Mouse (Mus musculus) effector memory CD4-positive, alpha-beta T cell, adult 5 months (primary cell): Measurements from ENCODE around the gene Zfp760. TPM values are rescaled to one million over a fixed set of nuclear protein-coding genes. Genes with fewer than 3 reads are reported as not detected.

Experiments
- polyA plus RNA-seq: library from polyadenylated mRNA; unstranded; fragments of 100-300 nt; shearing (Covaris generic); gene quantifications from one replicate; pipeline ENCODE4 v1.2.1, GENCODE M21; 2017

The Zfp760 gene
- polyA plus RNA-seq: 1.1 TPM

DNA sequence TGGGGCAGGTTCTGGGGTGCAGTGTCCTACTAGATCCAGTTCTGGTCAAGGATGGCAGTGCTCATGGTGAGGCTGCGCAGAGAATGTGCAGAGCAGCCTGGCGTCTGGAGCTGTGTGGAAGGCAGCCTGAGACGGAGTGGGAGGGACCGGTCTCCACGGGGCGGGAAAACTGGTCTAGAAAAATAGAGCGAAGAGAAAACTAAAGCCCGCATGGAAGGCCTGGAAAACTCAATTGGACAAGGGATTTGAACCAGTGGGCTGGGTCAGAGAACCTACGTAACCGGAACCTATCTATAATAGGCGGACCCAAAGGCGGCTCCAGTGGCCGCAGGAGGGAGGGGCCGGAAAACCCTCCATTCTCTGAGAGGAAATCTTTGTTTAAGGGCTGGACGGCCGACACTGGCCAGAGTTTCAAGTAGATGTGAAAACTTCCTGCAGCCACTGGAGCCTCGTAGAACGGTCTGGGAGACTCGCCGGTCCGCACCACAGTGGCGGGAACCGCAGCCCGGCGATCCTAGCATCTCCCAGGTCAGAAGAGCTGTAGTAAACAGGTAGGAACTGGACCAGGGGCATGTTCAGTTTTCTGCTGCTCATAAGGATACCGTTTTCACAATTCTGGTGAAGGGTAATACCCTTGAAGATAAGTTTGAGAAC is at the start of gene Zfp760:
Gene Zfp760, plus strand, starts transcription at position 399 of the 654 bp plus-strand sequence.

GRCm38 (mm10) chr17:21691560-21691959 is 16.0 kb upstream of the Zfp760 start, which contains the start of gene Gm10226:
Gene Gm10226, plus strand, starts transcription at chr17:21691860.

DNA sequence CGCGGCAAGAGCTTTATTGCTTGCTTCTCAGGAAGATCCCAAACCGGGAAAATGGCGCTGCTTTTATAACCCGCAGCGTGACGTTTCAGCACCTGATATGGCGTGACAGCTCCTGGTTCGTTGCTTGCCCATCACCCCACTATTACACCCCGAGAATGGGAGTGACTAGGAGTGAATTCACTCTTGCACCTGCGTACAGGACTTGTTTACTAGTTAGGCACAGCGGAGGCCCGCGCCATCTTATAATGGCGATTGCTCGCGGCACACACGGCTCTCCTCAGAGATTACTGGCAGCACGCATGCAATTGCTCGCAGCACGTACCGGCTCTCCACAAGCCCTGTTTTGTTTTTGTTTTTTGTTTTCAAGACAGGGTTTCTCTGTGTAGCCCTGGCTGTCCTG is 23.0 kb downstream of the Zfp760 start, which contains the start of gene Zfp229:
Gene Zfp229, plus strand, starts transcription at position 301 of the 400 bp plus-strand sequence.

Other genes with a start within 250 kb of the Zfp760 start
- gene Zfp53, start 218.7 kb upstream of the Zfp760 start, polyA plus RNA-seq: 66.9 TPM
- gene Zfp52, start 172.2 kb upstream of the Zfp760 start, polyA plus RNA-seq: 11.4 TPM
- 1.1 TPM for gene Zfp948, start 140.7 kb upstream of the Zfp760 start, polyA plus RNA-seq
- 5.3 TPM for gene Zfp983, start 57.1 kb upstream of the Zfp760 start, polyA plus RNA-seq
- 11.0 TPM for gene Gm10226, start 15.9 kb upstream of the Zfp760 start, polyA plus RNA-seq
- gene Zfp229, start 23.1 kb downstream of the Zfp760 start, polyA plus RNA-seq: 0.74 TPM
- 0.14 TPM for gene Zfp820, start 138.0 kb downstream of the Zfp760 start, polyA plus RNA-seq
- gene Zfp995, start 202.2 kb downstream of the Zfp760 start, polyA plus RNA-seq: 11.2 TPM